9 mouse cellular contexts compared by ENCODE assay signal in the genomic region with DNA sequence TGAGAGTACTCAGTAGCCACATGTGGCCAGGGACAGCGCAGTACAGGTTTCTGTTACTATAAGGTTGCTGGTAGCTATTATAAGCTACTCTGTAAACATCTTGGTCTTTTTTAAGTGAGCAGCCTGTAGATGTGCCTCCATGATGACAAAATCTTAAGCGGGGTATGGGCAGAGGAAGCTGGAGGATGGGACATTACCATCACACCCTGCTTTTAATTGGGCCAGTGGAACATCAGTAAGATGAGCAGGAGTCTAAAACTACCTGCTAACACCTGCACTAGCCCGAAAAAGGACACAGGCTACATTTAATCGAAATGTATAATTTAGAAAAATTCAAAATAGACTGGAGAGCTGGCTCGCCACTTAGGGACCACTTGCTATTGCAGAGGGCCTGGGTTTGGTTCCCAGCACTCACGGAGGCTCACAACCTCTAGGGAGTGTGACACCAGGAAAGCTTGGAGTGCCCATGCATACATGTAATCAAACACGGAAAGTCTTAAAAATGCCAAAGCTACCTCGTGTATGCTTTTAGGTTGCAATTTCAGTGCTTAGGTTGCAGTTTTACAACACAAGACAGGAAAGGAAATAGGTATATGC. TPM values are rescaled to one million over a fixed set of nuclear protein-coding genes. Genes with fewer than 3 reads are reported as not detected.
DNase-seq lines count a peak whose midpoint lies in the region; ATAC-seq and TF ChIP-seq lines count a peak whose summit lies in the region.
"Had no signal": no experiment of that assay in that cellular context is flagged by ENCODE, and none has a peak within 500 bp of the region (broad histone marks: within the 10 kb centered on the region; RNA-seq: fewer than 3 reads in every experiment).

No protein-coding gene starts in this region.

- no peak for TF ChIP-seq CTCF in CH12.LX (conservative IDR thresholded peaks at IDR 0.05 in 1 of 2, IDR thresholded peaks at IDR 0.05 in 1 of 2; ENCODE audit: low read depth in 2 of 2, low read length in 2 of 2)
- TF ChIP-seq CTCF in forebrain, postnatal 0 days (IDR thresholded peaks at IDR 0.05; ENCODE audit: low read depth) = no peak

- 81% methylated on average over 8 of the region's 8 CpGs for WGBS in heart, embryonic 10.5 days
- 89% methylated on average over 8 of the region's 8 CpGs for WGBS in forebrain, postnatal 0 days
- WGBS in liver, embryonic 15.5 days (ENCODE audit: insufficient replicate concordance) = 69% methylated on average over 8 of the region's 8 CpGs

- no peak for DNase-seq in heart, embryonic 10.5 days (ENCODE audit: low spot score)
- DNase-seq in heart, postnatal 4 days = no peak
- DNase-seq in CH12.LX (ENCODE audit: extremely low read depth) = peak; percentile 18
- DNase-seq in forebrain, postnatal 0 days = no peak
- no peak for DNase-seq in urinary bladder, postnatal 10 days (ENCODE audit: low spot score)
- no peak for DNase-seq in urinary bladder, postnatal 14 days (ENCODE audit: low spot score)
- DNase-seq: thymus, adult 18-20 months had no signal

- TF ChIP-seq POLR2A in CH12.LX (IDR thresholded peaks at IDR 0.05; ENCODE audit: low read depth, low read length) = peak; percentile 56; the same call in 1 of the 2 replicates

- H3K36me3 ChIP-seq in heart, embryonic 10.5 days = peaks cover 43% of the 10 kb centered on the region
- H3K36me3 ChIP-seq in CH12.LX (replicated peaks in 1 of 2; ENCODE audit: control insufficient read depth in 1 of 2, insufficient read depth in 1 of 2, low read length in 1 of 2) = peaks cover 3 to 48% of the 10 kb centered on the region in 2 experiments
- H3K36me3 ChIP-seq in forebrain, postnatal 0 days (ENCODE audit: insufficient read depth) = peaks cover 7% of the 10 kb centered on the region; the same call in 1 of the 2 replicates
- peaks cover 7% of the 10 kb centered on the region for H3K36me3 ChIP-seq in liver, embryonic 15.5 days (replicated peaks)

- ATAC-seq in forebrain, postnatal 0 days = no peak
- no peak for ATAC-seq in liver, embryonic 15.5 days (ENCODE audit: insufficient read depth)
- no peak for ATAC-seq in CD4-positive, CD25-positive, alpha-beta regulatory T cell, adult 4 months

- H3K4me3 ChIP-seq in heart, embryonic 10.5 days = peak overlapping the region; percentile 95
- H3K4me3 ChIP-seq in CH12.LX (replicated peaks in 1 of 3; ENCODE audit: low read depth in 2 of 3, low read length in 2 of 3, poor library complexity in 1 of 3) = peak overlapping the region; percentile 4 to 99 (median 93)
- H3K4me3 ChIP-seq in forebrain, postnatal 0 days (ENCODE audit: low read depth, low read length) = 0 out of 2 replicates have a peak overlapping the region, but pooled peaks have one; percentile 72
- peak overlapping the region; percentile 85; the same call in 1 of the 2 replicates for H3K4me3 ChIP-seq in liver, embryonic 15.5 days (replicated peaks)

- no peak for TF ChIP-seq EP300 in CH12.LX (IDR thresholded peaks at IDR 0.05; ENCODE audit: low read length)

- peak overlapping the region; percentile 93; the same call in 1 of the 2 replicates for H3K4me2 ChIP-seq in CH12.LX (ENCODE audit: insufficient read depth, low read depth, poor library complexity, severe bottlenecking)
- H3K4me2 ChIP-seq in forebrain, postnatal 0 days (ENCODE audit: low read depth) = peak overlapping the region; percentile 71; the same call in 1 of the 2 replicates
- H3K4me2 ChIP-seq in liver, embryonic 15.5 days = peak overlapping the region; percentile 95

- peak overlapping the region; percentile 99; the same call in 1 of the 2 replicates for H3K27ac ChIP-seq in heart, embryonic 10.5 days
- no peak overlapping the region for H3K27ac ChIP-seq in CH12.LX (ENCODE audit: insufficient read depth, low read depth)
- H3K27ac ChIP-seq in forebrain, postnatal 0 days (ENCODE audit: low read depth, low read length) = no peak overlapping the region
- H3K27ac ChIP-seq in liver, embryonic 15.5 days (replicated peaks) = no peak overlapping the region

- peaks cover 17% of the 10 kb centered on the region for H3K79me2 ChIP-seq in CH12.LX (replicated peaks; ENCODE audit: control insufficient read depth, extremely low read depth, insufficient read depth, poor library complexity, severe bottlenecking)

- in situ Hi-C loops in CH12.LX (cut with MboI; ENCODE audit: low pct_ligation_motif_present, low pct_unique_long_range_greater_than_20kb, low sequenced_read_pairs) = no loop called here

- H3K27me3 ChIP-seq in heart, embryonic 10.5 days (ENCODE audit: insufficient read depth, poor library complexity, severe bottlenecking) = no peaks in the 10 kb centered on the region
- no peaks in the 10 kb centered on the region for H3K27me3 ChIP-seq in CH12.LX (replicated peaks)
- no peaks in the 10 kb centered on the region for H3K27me3 ChIP-seq in forebrain, postnatal 0 days (ENCODE audit: insufficient read depth, low read length)
- no peaks in the 10 kb centered on the region for H3K27me3 ChIP-seq in liver, embryonic 15.5 days

- no peaks in the 10 kb centered on the region for H3K9me3 ChIP-seq in heart, embryonic 10.5 days
- H3K9me3 ChIP-seq in CH12.LX (replicated peaks; ENCODE audit: low read length) = no peaks in the 10 kb centered on the region
- no peaks in the 10 kb centered on the region for H3K9me3 ChIP-seq in forebrain, postnatal 0 days (ENCODE audit: low read length)
- H3K9me3 ChIP-seq in liver, embryonic 15.5 days (replicated peaks) = no peaks in the 10 kb centered on the region

- H3K4me1 ChIP-seq in heart, embryonic 10.5 days = peaks cover 9% of the 10 kb centered on the region; the same call in 1 of the 2 replicates
- peaks cover 0 to 30% of the 10 kb centered on the region in 2 experiments; a peak in 2 of 4 replicates for H3K4me1 ChIP-seq in CH12.LX (ENCODE audit: control insufficient read depth in 1 of 2, insufficient read depth in 2 of 2)
- peaks cover 5% of the 10 kb centered on the region; the same call in 1 of the 2 replicates for H3K4me1 ChIP-seq in forebrain, postnatal 0 days (ENCODE audit: insufficient read depth)
- H3K4me1 ChIP-seq in liver, embryonic 15.5 days (replicated peaks) = peaks cover 25% of the 10 kb centered on the region

- TF ChIP-seq RAD21 in CH12.LX (IDR thresholded peaks at IDR 0.05; ENCODE audit: low read depth, low read length) = no peak

- dilution Hi-C loops in CH12.LX (cut with MboI; ENCODE audit: extremely low pct_ligation_motif_present, extremely low pct_unique_long_range_greater_than_20kb, low sequenced_read_pairs) = no loop called here

- peak overlapping the region; percentile 85; the same call in 1 of the 2 replicates for H3K9ac ChIP-seq in CH12.LX (ENCODE audit: insufficient read depth, low read depth)
- no peak overlapping the region for H3K9ac ChIP-seq in forebrain, postnatal 0 days
- no peak overlapping the region for H3K9ac ChIP-seq in liver, embryonic 15.5 days

TF ChIP-seq in CH12.LX, 34 proteins besides CTCF, POLR2A, EP300 and RAD21:
- peak; percentile 70 for TF ChIP-seq POLR2AphosphoS2 (IDR thresholded peaks at IDR 0.05; ENCODE audit: low read depth, low read length)
- TF ChIP-seq MXI1 (IDR thresholded peaks at IDR 0.05; ENCODE audit: low read depth, low read length) = no peak
- TF ChIP-seq CHD1 (IDR thresholded peaks at IDR 0.05; ENCODE audit: low read depth, low read length) = peak; percentile 78; the same call in 1 of the 2 replicates
- TF ChIP-seq NELFE (IDR thresholded peaks at IDR 0.05; ENCODE audit: low read depth, low read length) = peak; percentile 33; the same call in 1 of the 2 replicates
- TF ChIP-seq SIN3A (IDR thresholded peaks at IDR 0.05; ENCODE audit: low read length) = peak; percentile 46; the same call in 1 of the 2 replicates
- 0 out of 2 replicates have a peak, but pooled peaks have one; percentile 54 for TF ChIP-seq ZMIZ1 (IDR thresholded peaks at IDR 0.05; ENCODE audit: low read depth, low read length)
- TF ChIP-seq KAT2A (IDR thresholded peaks at IDR 0.05; ENCODE audit: insufficient replicate concordance, low read length) = 0 out of 2 replicates have a peak, but pooled peaks have one; percentile 57
- TF ChIP-seq MAFK (IDR thresholded peaks at IDR 0.05; ENCODE audit: insufficient replicate concordance, low read length) = 0 out of 2 replicates have a peak, but pooled peaks have one; percentile 34
- no peak for TF ChIP-seq ETS1 (conservative IDR thresholded peaks at IDR 0.05; ENCODE audit: low read depth, low read length)
- 0 out of 2 replicates have a peak, but pooled peaks have one; percentile 60 for TF ChIP-seq RCOR1 (conservative IDR thresholded peaks at IDR 0.05; ENCODE audit: low read depth, low read length)
- TF ChIP-seq JUND (conservative IDR thresholded peaks at IDR 0.05; ENCODE audit: low read depth, low read length) = no peak
- no peak for TF ChIP-seq ZKSCAN1 (IDR thresholded peaks at IDR 0.05; ENCODE audit: borderline replicate concordance, low read depth, low read length)
- TF ChIP-seq MEF2A (IDR thresholded peaks at IDR 0.05; ENCODE audit: borderline replicate concordance, low read depth, low read length) = no peak
- no peak for TF ChIP-seq SMC3 (IDR thresholded peaks at IDR 0.05; ENCODE audit: low read depth, low read length)
- TF ChIP-seq CHD2 (IDR thresholded peaks at IDR 0.05; ENCODE audit: low read length) = peak; percentile 64

RNA-seq across cellular contexts. Expression of gene Usp46, which starts 26.7 kb away (rescaled TPM):
- 31.0 and 34.7 TPM in 2 replicates for polyA plus RNA-seq in heart, embryonic 10.5 days (2016; fragmentation: Nextera tagmentation; extraction: Ambion mirVana)
- 10 to 100 TPM; 60.5 to 66.8 TPM for total RNA-seq in heart, postnatal 4 days (2021)
- total RNA-seq in CH12.LX (2012; rRNA removed) (5.1 and 6.6 TPM in 2 replicates), CH12.LX (2014; rRNA removed) (16.3 and 18.1 TPM in 2 replicates)
- 12.7 and 15.6 TPM in 2 replicates for polyA plus RNA-seq in CH12.LX (2012; ENCODE audit: insufficient read length, low read depth)
- 62.0 and 65.9 TPM in 2 replicates for total RNA-seq in forebrain, postnatal 0 days (2014; rRNA removed)
- polyA plus RNA-seq in forebrain, postnatal 0 days (2015; fragmentation: Nextera tagmentation; extraction: Ambion mirVana) = 34.5 and 37.6 TPM in 2 replicates
- 19.6 and 20.9 TPM in 2 replicates for polyA plus RNA-seq in liver, embryonic 15.5 days (2015; fragmentation: Nextera tagmentation; extraction: Ambion mirVana)
- 1 to 10 TPM; 8.6 to 9.7 TPM for polyA plus RNA-seq in CD4-positive, CD25-positive, alpha-beta regulatory T cell, adult 4 months (2017; shearing (Covaris generic))
